Mouse (Mus musculus) thymus, postnatal 25 days (tissue): ENCODE measurements around the gene Xrcc4.

Experiments
- DNase-seq: peaks from one replicate; pipeline ENCODE4 v3.0.0; 2022

The Xrcc4 gene

GRCm38 (mm10) chr13:89726492-89726891, 362.9 kb downstream of the Xrcc4 start:
- DNase-seq = no peak
